Mouse (Mus musculus) MEL (cell line): ENCODE results near the gene Elof1. TPM values are rescaled to one million over a fixed set of nuclear protein-coding genes. Genes with fewer than 3 reads are reported as not detected.

Source experiments
- DNase-seq: peaks from one replicate; pipeline ENCODE4 v3.0.0; 2011; ENCODE audit warnings: low read depth, low spot score
- H3K27ac ChIP-seq: 2 replicates; pipeline ENCODE4 v1.5.1; 2012; ENCODE audit warnings: low read depth, mild to moderate bottlenecking, control low read depth, low read length, moderate library complexity; ENCODE audit not compliant: control insufficient read depth
- H3K27me3 ChIP-seq, 2 experiments: fragments of 150-350 bp in 1 of 2; sonication (generic) in 1 of 2; 2 replicates each; pipeline ENCODE4 v1.6.1; 2012; ENCODE audit warnings: low read length in 2 of 2, mild to moderate bottlenecking in 2 of 2, improper control_type of control experiment in 1 of 2, moderate library complexity in 1 of 2; ENCODE audit not compliant: insufficient read depth in 2 of 2, control insufficient read depth in 1 of 2
- H3K36me3 ChIP-seq, 2 experiments: 2 replicates each; pipeline ENCODE4 v1.6.1; 2012 to 2014; ENCODE audit warnings: low read length in 2 of 2, improper control_type of control experiment in 1 of 2, inconsistent platforms in 1 of 2, mild to moderate bottlenecking in 1 of 2; ENCODE audit not compliant: insufficient read depth in 2 of 2, control insufficient read depth in 1 of 2
- H3K4me1 ChIP-seq, 2 experiments: fragments of 150-350 bp in 1 of 2; sonication (generic) in 1 of 2; 2 replicates each; pipeline ENCODE4 v1.6.1; 2012; ENCODE audit warnings: low read length in 2 of 2, improper control_type of control experiment in 1 of 2, mild to moderate bottlenecking in 1 of 2; ENCODE audit not compliant: insufficient read depth in 2 of 2, control insufficient read depth in 1 of 2
- H3K4me3 ChIP-seq, 2 experiments: fragments of 150-350 bp in 1 of 2; sonication (generic) in 1 of 2; 2 replicates each; pipeline ENCODE4 v1.5.1; 2012; ENCODE audit warnings: low read depth in 2 of 2, low read length in 2 of 2, mild to moderate bottlenecking in 2 of 2, moderate library complexity in 2 of 2, control low read depth in 1 of 2, improper control_type of control experiment in 1 of 2; ENCODE audit not compliant: control insufficient read depth in 1 of 2, insufficient read depth in 1 of 2
- H3K79me2 ChIP-seq: 2 replicates; pipeline ENCODE4 v1.6.1; 2012; ENCODE audit warnings: mild to moderate bottlenecking, low read length, moderate library complexity; ENCODE audit not compliant: control insufficient read depth, poor library complexity, insufficient read depth
- H3K9ac ChIP-seq: 2 replicates; pipeline ENCODE4 v1.6.1; 2012; ENCODE audit warnings: low read depth, mild to moderate bottlenecking, control low read depth, low read length, moderate library complexity; ENCODE audit not compliant: control insufficient read depth, poor library complexity, severe bottlenecking
- H3K9me3 ChIP-seq: fragments of 150-350 bp; sonication (generic); replicated peaks from 2 replicates; pipeline ENCODE4 v1.6.1; 2012; ENCODE audit warnings: mild to moderate bottlenecking, low read length, improper control_type of control experiment, moderate library complexity; ENCODE audit not compliant: insufficient read depth
- BHLHE40 ChIP-seq: IDR thresholded peaks from 2 replicates; pipeline ENCODE4 v1.6.1; 2012; ENCODE audit warnings: low read depth, mild to moderate bottlenecking, inconsistent platforms, low read length, improper control_type of control experiment, borderline replicate concordance
- CHD1 ChIP-seq: IDR thresholded peaks from 2 replicates; pipeline ENCODE4 v1.6.1; 2012; ENCODE audit warnings: low read depth, mild to moderate bottlenecking, inconsistent platforms, low read length, improper control_type of control experiment
- CHD2 ChIP-seq: IDR thresholded peaks from 2 replicates; pipeline ENCODE4 v1.6.1; 2011; ENCODE audit warnings: low read length, improper control_type of control experiment
- CTCF ChIP-seq, 3 experiments: IDR thresholded peaks in 2 of 3; conservative IDR thresholded peaks in 1 of 3; 2 replicates each; pipeline ENCODE4 v1.5.1; 2011 to 2012; ENCODE audit warnings: low read length in 3 of 3, low read depth in 2 of 3, mild to moderate bottlenecking in 2 of 3, improper control_type of control experiment in 1 of 3, inconsistent platforms in 1 of 3, mixed read lengths in 1 of 3, moderate library complexity in 1 of 3; ENCODE audit not compliant: control insufficient read depth in 1 of 3, insufficient read depth in 1 of 3, poor library complexity in 1 of 3, severe bottlenecking in 1 of 3
- ELF1 ChIP-seq: IDR thresholded peaks from 2 replicates; pipeline ENCODE4 v1.6.1; 2014; ENCODE audit warnings: low read depth, mild to moderate bottlenecking, inconsistent platforms, low read length, improper control_type of control experiment, moderate library complexity
- EP300 ChIP-seq, 2 experiments: IDR thresholded peaks; 2 replicates each; pipeline ENCODE4 v1.6.1; 2011; ENCODE audit warnings: improper control_type of control experiment in 2 of 2, low read length in 2 of 2, low read depth in 1 of 2, mild to moderate bottlenecking in 1 of 2
- GABPA ChIP-seq: IDR thresholded peaks from 2 replicates; pipeline ENCODE4 v1.6.1; 2012; ENCODE audit warnings: low read depth, mild to moderate bottlenecking, inconsistent platforms, low read length, improper control_type of control experiment, moderate library complexity
- KAT2A ChIP-seq: conservative IDR thresholded peaks from 2 replicates; pipeline ENCODE4 v1.6.1; 2012; ENCODE audit warnings: low read depth, low read length, improper control_type of control experiment, inconsistent platforms
- MAFK ChIP-seq: IDR thresholded peaks from 2 replicates; pipeline ENCODE4 v1.6.1; 2011; ENCODE audit warnings: low read depth, mild to moderate bottlenecking, low read length, improper control_type of control experiment, borderline replicate concordance
- MAX ChIP-seq: IDR thresholded peaks from 2 replicates; pipeline ENCODE4 v1.6.1; 2011; ENCODE audit warnings: low read length, improper control_type of control experiment
- MEF2A ChIP-seq: IDR thresholded peaks from 2 replicates; pipeline ENCODE4 v1.6.1; 2014; ENCODE audit warnings: low read depth, mild to moderate bottlenecking, inconsistent platforms, low read length, improper control_type of control experiment; ENCODE audit not compliant: poor library complexity, insufficient replicate concordance, severe bottlenecking; ENCODE audit errors: extremely low read depth
- MXI1 ChIP-seq: IDR thresholded peaks from 2 replicates; pipeline ENCODE4 v1.6.1; 2011; ENCODE audit warnings: mild to moderate bottlenecking, low read depth, low read length, improper control_type of control experiment
- MYB ChIP-seq: IDR thresholded peaks from 2 replicates; pipeline ENCODE4 v1.6.1; 2011; ENCODE audit warnings: mild to moderate bottlenecking, low read depth, low read length, improper control_type of control experiment
- MYC ChIP-seq: IDR thresholded peaks from 2 replicates; pipeline ENCODE4 v1.6.1; 2011; ENCODE audit warnings: low read depth, mild to moderate bottlenecking, low read length, improper control_type of control experiment, moderate library complexity
- POLR2A ChIP-seq, 2 experiments: IDR thresholded peaks; 2 replicates each; pipeline ENCODE4 v1.6.1; 2011 to 2012; ENCODE audit warnings: low read length in 2 of 2, mild to moderate bottlenecking in 2 of 2, control low read depth in 1 of 2, improper control_type of control experiment in 1 of 2, low read depth in 1 of 2, moderate library complexity in 1 of 2; ENCODE audit not compliant: control insufficient read depth in 1 of 2, insufficient read depth in 1 of 2, poor library complexity in 1 of 2
- POLR2AphosphoS5 ChIP-seq: IDR thresholded peaks from 2 replicates; pipeline ENCODE4 v1.6.1; 2012; ENCODE audit warnings: low read depth, borderline replicate concordance, mild to moderate bottlenecking, inconsistent platforms, low read length, moderate library complexity, mixed read lengths
- RAD21 ChIP-seq: IDR thresholded peaks from 2 replicates; pipeline ENCODE4 v1.6.1; 2011; ENCODE audit warnings: mild to moderate bottlenecking, low read depth, low read length, improper control_type of control experiment
- SIN3A ChIP-seq: IDR thresholded peaks from 2 replicates; pipeline ENCODE4 v1.6.1; 2012; ENCODE audit warnings: low read length, improper control_type of control experiment, inconsistent platforms
- SMC3 ChIP-seq: IDR thresholded peaks from 2 replicates; pipeline ENCODE4 v1.6.1; 2011; ENCODE audit warnings: low read depth, low read length, improper control_type of control experiment
- TAL1 ChIP-seq: IDR thresholded peaks from 2 replicates; pipeline ENCODE4 v1.6.1; 2012; ENCODE audit warnings: mild to moderate bottlenecking, inconsistent platforms, low read length, moderate library complexity, mixed read lengths
- TBP ChIP-seq: IDR thresholded peaks from 2 replicates; pipeline ENCODE4 v1.8.0; 2011; ENCODE audit warnings: low read depth, low read length, improper control_type of control experiment
- TCF12 ChIP-seq: IDR thresholded peaks from 2 replicates; pipeline ENCODE4 v1.6.1; 2014; ENCODE audit warnings: low read depth, mild to moderate bottlenecking, inconsistent platforms, low read length, improper control_type of control experiment, moderate library complexity
- UBTF ChIP-seq: IDR thresholded peaks from 2 replicates; pipeline ENCODE4 v1.6.1; 2012; ENCODE audit warnings: low read depth, mild to moderate bottlenecking, inconsistent platforms, low read length, improper control_type of control experiment, moderate library complexity, borderline replicate concordance; ENCODE audit not compliant: insufficient read depth
- USF1 ChIP-seq: IDR thresholded peaks from 2 replicates; pipeline ENCODE4 v1.6.1; 2014; ENCODE audit warnings: low read depth, mild to moderate bottlenecking, inconsistent platforms, low read length, improper control_type of control experiment, moderate library complexity
- USF2 ChIP-seq, 2 experiments: IDR thresholded peaks; 2 replicates each; pipeline ENCODE4 v1.6.1; 2011 to 2012; ENCODE audit warnings: improper control_type of control experiment in 2 of 2, low read length in 2 of 2, borderline replicate concordance in 1 of 2, inconsistent platforms in 1 of 2, low read depth in 1 of 2, mild to moderate bottlenecking in 1 of 2; ENCODE audit not compliant: insufficient read depth in 1 of 2
- ZC3H11A ChIP-seq: IDR thresholded peaks from 2 replicates; pipeline ENCODE4 v1.6.1; 2012; ENCODE audit warnings: low read depth, mild to moderate bottlenecking, inconsistent platforms, low read length, improper control_type of control experiment
- ZKSCAN1 ChIP-seq: IDR thresholded peaks from 2 replicates; pipeline ENCODE4 v1.6.1; 2012; ENCODE audit warnings: low read depth, mild to moderate bottlenecking, inconsistent platforms, low read length, improper control_type of control experiment, moderate library complexity
- ZNF384 ChIP-seq: IDR thresholded peaks from 2 replicates; pipeline ENCODE4 v1.6.1; 2012; ENCODE audit warnings: low read depth, mild to moderate bottlenecking, inconsistent platforms, low read length, improper control_type of control experiment
- polyA plus RNA-seq, 2 experiments: library from polyadenylated mRNA; stranded (reverse) in 1 of 2; unstranded in 1 of 2; fragments of >175 nt in 1 of 2; fragments of >200 nt in 1 of 2; gene quantifications; 2 replicates each; pipeline versions ENCODE4 v1.2.1 to v1.2.4; 2012; ENCODE audit warnings: low replicate concordance in 2 of 2, low read depth in 1 of 2; ENCODE audit not compliant: insufficient read length in 2 of 2, insufficient read depth in 1 of 2, missing spikeins in 1 of 2
- total RNA-seq: library from RNA; depleted of rRNA; stranded (reverse); fragments of 300-350 nt; gene quantifications from 2 replicates; pipeline ENCODE4 v1.2.3, GENCODE M21; 2012

The Elof1 gene
- total and polyA plus RNA-seq, 3 experiments, result 421 to 505 TPM; not detected in 1

DNA sequence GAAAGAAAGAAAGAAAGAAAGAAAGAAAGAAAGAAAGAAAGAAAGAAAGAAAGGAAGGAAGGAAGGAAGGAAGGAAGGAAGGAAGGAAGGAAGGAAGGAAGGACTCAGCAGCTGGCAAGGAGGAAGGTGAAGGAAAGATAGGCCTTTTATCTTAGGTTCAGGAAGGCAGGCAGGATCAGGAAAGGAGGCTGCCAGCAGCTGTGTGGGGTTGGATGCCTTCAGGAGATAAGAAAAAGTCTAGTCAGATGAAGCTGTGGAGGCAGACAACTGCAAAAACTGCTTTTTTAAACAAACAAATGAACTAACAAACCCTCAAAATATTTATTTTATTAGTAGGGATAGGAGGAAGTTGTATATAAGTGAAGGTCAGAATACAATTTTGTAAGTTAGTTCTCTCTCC lies 4.6 kb upstream of the Elof1 start (continued):
- TF ChIP-seq CHD1, result no peak
- peak; percentile 96 for TF ChIP-seq EP300 (IDR thresholded peaks at IDR 0.05; ENCODE audit: low read depth in 1 of 2, low read length in 2 of 2)
- no peak for TF ChIP-seq TBP
- TF ChIP-seq USF2 (IDR thresholded peaks at IDR 0.05; ENCODE audit: borderline replicate concordance in 1 of 2, insufficient read depth in 1 of 2, low read depth in 1 of 2, low read length in 2 of 2), result no peak
- peak; percentile 88 for TF ChIP-seq TAL1
- no peak for TF ChIP-seq CTCF (IDR thresholded peaks at IDR 0.05 in 2 of 3, conservative IDR thresholded peaks at IDR 0.05 in 1 of 3; ENCODE audit: control insufficient read depth in 1 of 3, insufficient read depth in 1 of 3, low read depth in 2 of 3, low read length in 3 of 3, poor library complexity in 1 of 3, severe bottlenecking in 1 of 3)
- peak; percentile 83 for TF ChIP-seq MAFK
- TF ChIP-seq MEF2A, result no peak
- peak; percentile 83 for TF ChIP-seq MYB
- TF ChIP-seq MAX, result no peak
- peak; percentile 98 for TF ChIP-seq TCF12
- TF ChIP-seq SMC3, result no peak
- TF ChIP-seq ZNF384, result peak; percentile 73; the same call in 1 of the 2 replicates
- no peak for TF ChIP-seq UBTF
- TF ChIP-seq ZKSCAN1, result no peak
- no peak for TF ChIP-seq POLR2A (IDR thresholded peaks at IDR 0.05; ENCODE audit: control insufficient read depth in 1 of 2, insufficient read depth in 1 of 2, low read depth in 1 of 2, low read length in 2 of 2, poor library complexity in 1 of 2)
- TF ChIP-seq BHLHE40, result peak; percentile 89
- TF ChIP-seq, all 39 proteins: peak for 18

DNA sequence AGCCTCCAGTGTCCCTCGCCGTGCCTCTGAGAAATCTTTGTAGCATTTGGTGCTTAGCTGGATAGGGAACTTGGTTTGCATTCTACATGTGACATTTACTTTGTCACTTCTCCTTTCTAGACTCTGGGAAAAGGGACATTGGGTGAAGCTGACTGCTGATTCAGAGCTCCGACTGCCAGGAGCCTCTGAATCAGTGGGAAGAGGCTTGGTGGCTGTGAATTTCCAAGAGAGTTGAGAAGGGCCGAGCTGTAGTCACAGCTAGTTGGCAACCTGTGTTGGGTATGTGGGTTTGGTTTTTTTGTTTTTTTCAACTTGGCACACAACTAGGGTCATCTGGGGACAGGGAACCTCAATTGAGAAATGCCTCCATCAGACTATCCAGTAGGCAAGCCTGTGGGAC lies 2.6 kb upstream of the Elof1 start:
- H3K4me3 ChIP-seq, result no peak overlapping the region
- H3K4me1 ChIP-seq, result peaks cover 20 to 53% of the 10 kb centered on the region in 2 experiments
- H3K9ac ChIP-seq, result no peak overlapping the region
- peaks cover 13% of the 10 kb centered on the region for H3K79me2 ChIP-seq
- TF ChIP-seq USF1 (peak; percentile 62; the same call in 1 of the 2 replicates), ELF1 (no peak), MYB (no peak), USF2 (IDR thresholded peaks at IDR 0.05; ENCODE audit: borderline replicate concordance in 1 of 2, insufficient read depth in 1 of 2, low read depth in 1 of 2, low read length in 2 of 2) (no peak), CHD2 (no peak), GABPA (no peak), MEF2A (no peak), RAD21 (no peak), MXI1 (peak; percentile 18; the same call in 1 of the 2 replicates), ZC3H11A (no peak), TAL1 (no peak), MYC (peak; percentile 39; the same call in 1 of the 2 replicates), MAX (peak; percentile 49), POLR2AphosphoS5 (no peak), SIN3A (no peak), KAT2A (no peak)
- H3K27ac ChIP-seq, result no peak overlapping the region
- peak; percentile 76 for DNase-seq
- no peaks in the 10 kb centered on the region for H3K9me3 ChIP-seq
- H3K36me3 ChIP-seq, result peaks cover 0 to 35% of the 10 kb centered on the region in 2 experiments; a peak in 2 of 4 replicates
- no peaks in the 10 kb centered on the region for H3K27me3 ChIP-seq
